Mouse (Mus musculus) megakaryocyte progenitor cell, adult 5-6 weeks (primary cell): ENCODE measurements around the gene Gper1. TPM values are rescaled to one million over a fixed set of nuclear protein-coding genes. Genes with fewer than 3 reads are reported as not detected.

Experiments used
- ATAC-seq: replicated peaks from 2 replicates; pipeline ENCODE4 v1.8.0; 2016; ENCODE audit warnings: mild to moderate bottlenecking, moderate TSS enrichment, inconsistent platforms; ENCODE audit not compliant: poor library complexity
- total RNA-seq, 2 experiments: library from RNA; stranded (forward) in 1 of 2; stranded (reverse) in 1 of 2; fragments of 157-497, 149-512 nt in 1 of 2; fragments of 200-1000 nt in 1 of 2; gene quantifications; 2 replicates each; pipeline versions ENCODE4 v1.2.3 to v1.2.4; 2015 to 2017

Gene Gper1
- total RNA-seq, 2 experiments from 2014 or later: not detected

DNA sequence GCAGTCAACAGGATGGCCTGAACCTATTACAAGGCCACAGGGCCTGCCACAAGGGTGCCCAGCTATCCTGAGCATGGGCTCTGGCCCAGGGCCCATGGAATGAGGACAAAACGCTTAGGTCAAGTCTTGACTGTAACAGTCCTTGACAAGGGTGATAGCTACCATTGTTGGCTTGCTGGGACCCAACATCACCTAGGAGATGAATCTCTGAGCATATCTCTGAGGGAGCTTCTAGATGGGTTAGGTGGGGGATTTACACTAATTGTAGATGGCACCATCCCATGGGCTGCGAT, 18.7 kb downstream of the Gper1 start:
- ATAC-seq: no peak

DNA sequence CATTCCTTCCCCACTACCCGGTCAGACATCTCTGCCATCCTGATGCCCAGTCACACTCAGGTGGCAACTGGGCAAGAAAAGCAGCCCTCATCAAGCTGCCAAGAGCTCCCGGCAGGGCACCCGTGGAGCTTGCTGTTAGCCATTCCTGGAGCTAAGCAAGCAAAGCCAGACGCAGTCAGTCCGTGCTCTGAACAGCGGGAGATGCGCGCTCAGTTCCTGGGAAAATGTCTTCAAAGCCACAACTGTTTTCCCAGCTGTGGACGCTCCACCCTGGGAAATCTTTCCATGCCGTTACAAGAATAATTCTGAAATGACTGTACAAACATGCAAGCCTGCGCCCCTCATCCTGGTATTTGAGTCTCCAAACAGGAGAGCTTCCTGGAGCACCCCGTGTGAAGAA, 19.5 kb downstream of the Gper1 start:
- no peak for ATAC-seq

GRCm38 (mm10) chr5:139442962-139443361, 20.0 kb downstream of the Gper1 start:
- ATAC-seq: no peak

DNA sequence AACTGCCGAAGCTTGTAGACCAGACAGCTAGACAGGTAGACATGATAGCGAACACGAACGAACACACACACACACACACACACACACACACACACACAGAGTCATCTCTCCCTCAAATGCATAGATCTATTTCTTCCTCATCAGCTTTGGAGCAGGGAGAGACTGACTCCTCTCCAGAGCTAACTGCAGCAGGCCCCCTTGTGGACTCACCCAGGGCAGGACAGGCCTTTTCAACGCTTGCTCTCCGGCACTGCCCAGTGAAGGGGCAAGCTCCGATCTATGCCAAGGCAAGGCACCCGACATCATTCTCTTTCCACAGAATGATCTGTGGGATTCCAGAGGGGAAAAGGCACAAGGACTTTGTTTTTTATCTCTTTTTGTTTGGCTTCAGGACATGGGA, 22.3 kb downstream of the Gper1 start:
- no peak for ATAC-seq

DNA sequence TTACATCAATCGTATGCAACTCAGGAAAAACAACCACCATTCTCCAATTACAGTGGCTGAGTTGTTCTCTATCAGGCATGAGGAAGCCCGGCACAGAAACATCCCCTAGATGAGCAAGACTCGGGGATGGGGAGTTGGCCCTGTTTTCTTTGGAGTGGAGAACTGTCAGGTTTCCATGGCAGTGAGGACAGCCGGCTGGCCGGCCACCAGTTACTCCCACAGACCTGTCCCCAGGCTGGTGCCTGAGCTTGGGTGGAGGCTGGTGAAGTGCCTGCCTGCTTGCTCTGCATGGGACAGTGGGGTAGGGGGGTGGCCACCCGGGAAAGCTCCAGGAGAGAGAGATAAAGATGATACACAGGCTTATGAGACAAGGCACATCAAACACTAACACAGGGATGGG, 25.1 kb downstream of the Gper1 start:
- ATAC-seq: no peak

DNA sequence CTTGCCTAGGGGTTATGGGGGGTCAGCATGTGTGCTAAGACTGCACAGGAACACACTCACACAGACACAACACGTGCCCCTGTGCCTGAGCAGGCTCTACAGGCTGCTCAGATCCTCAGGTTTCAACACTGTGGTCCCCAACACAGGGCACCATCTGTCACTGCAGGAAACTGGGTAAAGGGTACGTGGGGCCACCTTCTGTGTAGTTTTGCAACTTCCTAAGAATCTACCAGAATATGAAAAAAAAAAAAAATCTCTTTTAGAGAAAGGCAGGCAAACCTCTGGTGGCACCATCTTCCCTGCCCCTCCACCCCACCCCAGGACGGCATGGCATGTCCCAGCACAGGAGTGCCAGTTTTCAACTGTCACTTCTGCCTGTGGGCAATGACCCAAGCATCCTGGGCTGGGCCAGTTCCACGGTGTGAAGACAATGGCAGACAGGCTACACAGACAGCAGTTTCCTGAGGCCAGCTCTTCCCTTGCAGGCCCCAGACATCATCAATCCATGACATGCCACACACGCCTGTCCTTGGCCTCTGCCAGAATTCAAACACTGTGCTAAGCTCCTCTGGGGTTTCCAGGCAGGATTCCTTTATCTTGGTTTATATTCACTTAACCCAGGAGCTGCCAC, 26.3 kb downstream of the Gper1 start:
- ATAC-seq: peak; percentile 93

DNA sequence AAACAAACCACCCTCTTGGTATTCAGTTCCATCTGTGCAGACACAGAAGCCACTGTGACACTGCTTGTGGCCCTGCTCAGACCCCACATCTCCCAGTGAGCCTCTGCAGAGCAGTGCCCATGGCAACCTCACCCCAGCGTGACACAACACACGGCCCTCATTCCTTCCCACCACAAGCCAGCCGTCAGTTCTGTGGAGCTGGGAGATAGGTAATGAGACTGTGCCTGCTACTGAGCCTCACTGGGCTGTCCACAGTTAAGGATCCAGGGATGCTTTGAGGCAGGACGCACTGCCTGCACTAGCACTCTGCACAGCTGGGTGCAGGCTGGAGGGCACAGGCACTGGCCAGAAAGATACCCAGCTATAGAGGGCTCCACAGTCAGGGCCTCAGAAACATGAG, 27.0 kb downstream of the Gper1 start:
- ATAC-seq: peak; percentile 43

DNA sequence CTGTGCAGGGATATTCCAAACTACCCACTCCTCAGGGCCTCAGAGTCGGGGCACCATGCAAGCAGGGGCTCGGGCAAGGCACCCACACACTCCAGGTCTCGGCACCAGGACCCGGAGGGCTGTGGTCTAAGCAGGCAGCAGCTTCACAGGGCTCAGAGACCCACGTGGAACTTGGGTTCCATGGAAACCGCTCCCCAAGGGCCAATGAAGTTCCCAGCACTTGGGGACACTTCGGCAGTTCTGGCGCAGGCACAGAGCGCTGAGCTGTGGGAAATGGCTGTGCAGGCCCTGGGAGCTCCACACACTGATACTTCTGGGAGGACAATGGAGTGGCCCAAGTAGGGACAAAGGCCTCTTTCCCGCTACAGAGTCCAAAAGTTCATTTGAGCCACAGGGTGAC, 30.1 kb downstream of the Gper1 start:
- no peak for ATAC-seq

GRCm38 (mm10) chr5:139455166-139455565, 32.2 kb downstream of the Gper1 start:
- ATAC-seq: no peak

DNA sequence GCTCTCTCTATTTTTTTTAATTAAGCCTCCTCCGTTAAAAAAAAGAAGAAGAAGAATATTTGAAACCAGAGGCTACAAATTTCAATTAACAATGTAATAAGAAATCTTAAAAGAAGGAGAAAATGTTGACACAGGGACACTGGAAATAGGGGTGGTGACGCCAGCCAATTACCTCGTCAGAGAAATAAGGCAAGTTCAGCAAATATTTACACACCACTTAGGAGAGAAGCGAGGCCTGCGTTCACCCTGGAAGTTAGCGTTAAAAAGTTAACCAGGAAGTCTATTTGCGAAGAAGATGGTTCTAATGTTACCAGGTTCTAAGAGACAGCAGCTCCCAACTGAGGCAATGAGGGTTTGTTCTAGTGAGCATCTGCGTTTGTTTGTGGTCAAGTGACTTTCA, 34.3 kb downstream of the Gper1 start:
- no peak for ATAC-seq

DNA sequence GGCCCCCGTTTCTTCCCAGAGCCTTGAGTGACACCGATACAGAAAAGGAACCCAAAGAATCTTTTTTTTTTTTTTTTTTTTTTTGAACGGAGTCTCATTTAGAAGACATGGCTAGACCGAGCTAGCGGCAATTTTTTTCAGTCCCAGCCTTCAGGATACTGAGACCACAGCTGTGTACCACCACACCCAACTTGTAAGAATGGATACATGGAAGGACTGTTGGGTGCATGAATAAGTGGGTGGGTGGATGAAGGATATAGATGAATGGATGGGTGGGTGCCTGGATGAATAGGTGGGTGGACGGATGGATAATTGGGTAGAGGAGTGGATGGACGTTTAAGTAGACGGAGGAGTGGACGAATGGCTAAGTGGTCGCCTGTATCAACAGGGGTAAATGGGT, 37.0 kb downstream of the Gper1 start:
- ATAC-seq: no peak

- peak; percentile 100 for ATAC-seq
Measured at GRCm38 (mm10) chr5:139460384-139461067, 37.6 kb downstream of the Gper1 start, which contains the start of gene 3110082I17Rik. 3110082I17Rik (minus strand) TSS chr5:139460527.

DNA sequence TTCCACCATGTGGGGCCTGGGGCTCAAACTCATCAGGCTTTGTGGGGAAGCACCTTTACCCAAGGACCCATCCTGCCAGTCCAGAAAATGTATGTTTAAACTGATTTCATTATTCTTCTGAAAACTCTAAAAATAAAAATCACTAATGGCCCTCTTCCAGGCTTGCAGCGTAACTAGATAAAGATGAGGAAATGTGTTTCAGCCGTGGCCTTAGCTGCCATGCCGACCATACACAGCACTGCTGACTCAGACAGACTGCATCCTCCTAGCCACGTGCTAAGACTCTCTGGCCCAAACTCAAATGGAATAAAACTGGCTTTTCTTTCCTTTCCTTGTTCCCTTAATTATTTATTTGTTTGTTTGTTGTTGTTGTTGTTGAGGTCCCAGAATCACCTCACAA, 41.9 kb downstream of the Gper1 start:
- ATAC-seq: no peak

DNA sequence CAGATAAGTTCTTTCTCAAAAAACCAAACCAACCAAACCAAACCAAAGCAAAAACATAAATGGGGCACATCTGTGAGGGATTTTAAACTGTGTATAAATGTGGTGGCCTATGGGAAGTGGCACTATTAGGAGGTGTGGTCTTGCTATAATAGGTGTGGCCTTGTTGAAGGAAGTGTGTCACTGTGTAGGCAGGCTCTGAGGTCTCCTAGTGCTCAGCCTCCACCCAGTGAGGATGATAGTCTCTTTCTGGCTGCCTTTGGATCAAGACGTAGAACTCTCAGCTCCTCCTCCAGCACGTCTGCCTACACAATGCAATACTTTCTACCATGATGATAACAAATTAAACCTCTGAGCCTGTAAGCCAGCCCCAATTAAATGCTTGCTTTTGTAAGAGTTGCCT, 43.4 kb downstream of the Gper1 start:
- peak; percentile 59; the same call in 1 of the 2 replicates for ATAC-seq

DNA sequence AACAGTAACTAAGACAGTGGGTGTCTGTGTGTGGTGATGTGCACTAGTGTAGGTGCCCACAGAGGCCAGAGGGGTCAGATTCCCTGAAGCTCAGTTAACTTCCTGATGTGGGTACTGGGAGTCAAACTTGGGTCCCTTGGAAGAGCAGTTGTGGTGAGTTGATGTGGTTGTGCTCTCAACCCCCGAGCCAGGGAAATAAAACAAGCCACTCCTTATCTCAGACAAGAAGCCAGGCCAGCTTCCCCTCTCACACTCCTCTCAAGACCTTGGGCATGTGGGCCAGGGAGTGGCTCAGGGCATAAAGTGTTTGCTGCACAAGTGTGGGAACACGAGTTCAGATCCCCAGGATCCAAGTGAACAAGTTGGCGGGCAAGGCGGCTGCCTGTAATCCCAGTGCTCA, 43.9 kb downstream of the Gper1 start:
- no peak; the same call in 1 of the 2 replicates for ATAC-seq

DNA sequence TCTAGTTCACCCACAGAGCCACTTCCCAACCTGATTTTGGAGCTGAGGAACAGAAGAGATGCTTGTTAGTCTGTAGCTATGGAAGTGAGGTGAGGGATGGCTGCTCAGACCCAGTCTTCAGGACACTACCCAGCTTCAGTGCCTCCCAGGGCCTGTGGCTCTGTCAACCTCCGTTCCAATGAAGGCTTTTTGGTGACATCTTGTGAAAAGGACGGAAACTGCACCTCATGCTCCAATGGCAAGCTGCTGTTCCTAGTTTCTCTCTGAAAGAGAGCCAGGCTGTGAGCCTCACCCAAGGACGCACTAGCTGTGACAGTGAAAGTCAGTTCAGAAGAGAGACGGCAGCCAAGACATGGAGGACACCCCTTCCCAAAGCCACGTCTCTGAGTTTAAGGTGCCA, 45.0 kb downstream of the Gper1 start:
- ATAC-seq: peak; percentile 57

DNA sequence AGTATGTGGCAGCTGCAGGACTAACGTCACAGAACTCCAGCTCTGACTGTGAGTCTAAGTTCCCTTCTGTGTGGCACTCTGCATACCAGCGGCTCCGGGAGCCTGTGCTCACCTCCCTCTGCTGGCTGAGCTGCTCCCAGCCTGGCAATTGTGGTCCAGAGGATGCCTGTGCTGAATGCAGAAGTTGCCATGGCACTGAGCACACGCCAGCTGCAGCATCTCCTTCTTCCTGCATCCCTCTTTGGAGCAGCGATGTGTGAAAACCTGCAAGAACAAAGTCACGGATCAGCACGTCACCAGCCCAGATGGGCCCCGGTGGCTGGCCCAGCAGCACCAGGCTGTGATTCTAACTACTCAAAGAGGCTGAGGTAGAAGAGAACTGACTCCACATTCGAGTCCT, 51.8 kb downstream of the Gper1 start:
- ATAC-seq: no peak

Other genes with a start within 250 kb of the Gper1 start
- 18.8 and 21.5 TPM in 2 replicates for gene Sun1, start 222.5 kb upstream of the Gper1 start, total RNA-seq (2015)
- 37.2 and 37.4 TPM in 2 replicates for gene Sun1, start 222.5 kb upstream of the Gper1 start, total RNA-seq (2017)
- gene Get4, start 170.8 kb upstream of the Gper1 start, total RNA-seq (2015): 23.0 and 39.2 TPM in 2 replicates
- 17.4 and 27.4 TPM in 2 replicates for gene Get4, start 170.8 kb upstream of the Gper1 start, total RNA-seq (2017)
- gene Adap1, start 97.5 kb upstream of the Gper1 start, total RNA-seq (2015): 23.8 and 27.4 TPM in 2 replicates
- gene Adap1, start 97.5 kb upstream of the Gper1 start, total RNA-seq (2017): 29.9 and 47.0 TPM in 2 replicates
- 30.3 and 32.1 TPM in 2 replicates for gene Cox19, start 71.7 kb upstream of the Gper1 start, total RNA-seq (2015)
- 27.1 and 29.3 TPM in 2 replicates for gene Cox19, start 71.7 kb upstream of the Gper1 start, total RNA-seq (2017)
- not detected in 2 replicates for gene Cyp2w1, start 70.5 kb upstream of the Gper1 start, total RNA-seq (2015)
- not detected in 2 replicates for gene Cyp2w1, start 70.5 kb upstream of the Gper1 start, total RNA-seq (2017)
- 6.0 and 6.3 TPM in 2 replicates for gene Gpr146, start 45.5 kb upstream of the Gper1 start, total RNA-seq (2015)
- 5.7 and 6.7 TPM in 2 replicates for gene Gpr146, start 45.5 kb upstream of the Gper1 start, total RNA-seq (2017)
- gene C130050O18Rik, start 17.9 kb upstream of the Gper1 start, total RNA-seq (2015): 1.8 and 2.3 TPM in 2 replicates
- gene C130050O18Rik, start 17.9 kb upstream of the Gper1 start, total RNA-seq (2017): 1.3 and 2.1 TPM in 2 replicates
- gene 3110082I17Rik, start 37.4 kb downstream of the Gper1 start, total RNA-seq (2015): 20.7 and 26.2 TPM in 2 replicates
- 60.9 and 69.2 TPM in 2 replicates for gene 3110082I17Rik, start 37.4 kb downstream of the Gper1 start, total RNA-seq (2017)
- gene Zfand2a, start 61.4 kb downstream of the Gper1 start, total RNA-seq (2015): 15.8 and 18.8 TPM in 2 replicates
- gene Zfand2a, start 61.4 kb downstream of the Gper1 start, total RNA-seq (2017): 11.1 and 20.2 TPM in 2 replicates
- not detected in 2 replicates for gene Uncx, start 120.3 kb downstream of the Gper1 start, total RNA-seq (2015)
- gene Uncx, start 120.3 kb downstream of the Gper1 start, total RNA-seq (2017): not detected in 2 replicates